Mouse (Mus musculus) MN1 (cell line): ENCODE results near the gene Pxdc1.

ENCODE experiments used
- DNase-seq: peaks from one replicate; pipeline ENCODE4 v3.0.0-alpha.2; 2016; ENCODE audit warnings: low spot score

The Pxdc1 gene

GRCm38 (mm10) chr13:34653391-34653790 lies at the start of gene Pxdc1:
Gene Pxdc1, minus strand, starts transcription at chr13:34653486.
- DNase-seq = peak; percentile 41

DNA sequence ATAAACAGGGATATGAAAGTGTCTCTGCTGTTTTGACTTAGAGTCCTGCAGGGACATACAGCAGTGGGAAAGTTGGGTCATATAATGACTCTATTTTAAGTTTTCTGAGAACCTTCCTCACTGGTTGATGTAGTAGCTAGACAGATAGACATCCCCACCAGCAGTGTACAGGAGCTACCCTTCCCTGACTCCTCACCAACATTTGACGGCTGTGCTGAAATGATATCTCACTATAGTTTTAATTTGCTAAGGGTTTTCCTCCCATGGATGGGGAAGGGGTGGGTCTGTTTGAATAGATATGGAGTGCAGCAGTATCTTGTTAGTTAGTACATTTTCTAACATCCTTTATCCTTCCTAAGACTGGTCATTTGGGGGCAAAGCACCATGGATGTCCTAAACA lies 47.3 kb upstream of the Pxdc1 start:
- no peak for DNase-seq

DNA sequence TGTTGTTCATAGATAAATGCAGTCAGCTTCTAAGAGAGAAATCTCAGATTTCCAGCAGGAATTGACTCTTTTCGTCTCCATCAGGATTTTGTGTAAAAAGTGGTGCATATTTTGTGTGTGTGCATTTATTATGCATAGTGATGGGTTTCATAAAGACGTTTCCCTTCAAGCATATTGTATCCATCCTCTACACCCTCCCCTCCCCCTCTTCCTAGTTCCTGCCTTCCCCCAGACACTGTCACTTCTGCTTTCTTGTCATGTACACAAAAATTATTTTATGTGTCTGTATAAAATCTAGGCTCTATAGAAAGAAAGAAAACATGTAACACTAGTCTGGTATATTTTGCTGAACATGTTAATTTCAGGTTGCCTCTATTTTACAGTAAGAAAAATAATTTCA lies 46.8 kb upstream of the Pxdc1 start:
- DNase-seq = no peak

GRCm38 (mm10) chr13:34696734-34697332 lies 43.5 kb upstream of the Pxdc1 start:
- no peak for DNase-seq

GRCm38 (mm10) chr13:34693111-34693510 lies 39.8 kb upstream of the Pxdc1 start:
- no peak for DNase-seq

GRCm38 (mm10) chr13:34691049-34691448 lies 37.8 kb upstream of the Pxdc1 start:
- no peak for DNase-seq

GRCm38 (mm10) chr13:34685008-34685765 lies 31.9 kb upstream of the Pxdc1 start:
- DNase-seq = no peak

- no peak for DNase-seq
Observed at GRCm38 (mm10) chr13:34683762-34684488, 30.6 kb upstream of the Pxdc1 start.

- DNase-seq = no peak
Observed at GRCm38 (mm10) chr13:34683270-34683669, 30.0 kb upstream of the Pxdc1 start.

DNA sequence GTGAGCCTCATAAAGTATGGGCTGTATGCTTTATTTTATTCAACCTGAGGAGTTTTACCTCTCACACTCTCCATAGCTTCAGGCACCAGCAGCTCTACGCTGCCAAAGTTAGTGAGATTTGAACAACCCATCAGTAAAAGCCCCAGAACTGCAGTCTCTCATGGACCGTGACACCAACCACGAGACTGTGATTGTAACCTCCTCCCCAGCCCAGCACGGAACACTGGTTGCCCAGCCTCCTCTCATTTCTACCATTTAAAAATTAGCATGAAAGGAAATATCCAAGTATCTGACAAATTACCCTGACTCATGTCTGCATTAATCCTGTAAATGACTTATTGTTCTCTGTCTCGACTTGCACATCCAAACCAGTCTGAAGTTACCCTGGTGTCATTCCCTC lies 23.2 kb upstream of the Pxdc1 start:
- no peak for DNase-seq

- no peak for DNase-seq
Observed at GRCm38 (mm10) chr13:34675847-34676383, 22.6 kb upstream of the Pxdc1 start.

DNA sequence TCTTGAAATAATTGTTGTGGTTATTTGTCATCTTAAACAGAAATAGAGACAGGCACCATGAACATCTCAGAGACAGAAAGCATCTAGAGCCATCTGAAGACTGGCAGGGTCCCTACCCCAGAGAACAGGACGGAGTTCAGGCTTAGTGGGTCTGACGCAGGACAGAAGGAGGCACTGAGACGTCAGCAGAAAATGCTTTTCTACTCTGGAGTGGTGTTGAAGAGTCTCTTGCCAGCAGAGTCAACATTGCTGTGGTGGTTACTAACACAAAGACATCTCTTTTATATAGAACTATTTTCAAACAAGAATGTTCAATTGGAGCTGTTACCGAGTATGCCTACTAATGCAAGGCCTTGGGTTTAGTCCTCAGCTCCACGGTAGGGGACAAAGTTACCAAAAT lies 20.1 kb upstream of the Pxdc1 start:
- no peak for DNase-seq

GRCm38 (mm10) chr13:34669919-34670865 lies 16.9 kb upstream of the Pxdc1 start:
- DNase-seq = no peak

GRCm38 (mm10) chr13:34667197-34667596 lies 13.9 kb upstream of the Pxdc1 start:
- DNase-seq = no peak

GRCm38 (mm10) chr13:34665074-34665473 lies 11.8 kb upstream of the Pxdc1 start:
- no peak for DNase-seq

DNA sequence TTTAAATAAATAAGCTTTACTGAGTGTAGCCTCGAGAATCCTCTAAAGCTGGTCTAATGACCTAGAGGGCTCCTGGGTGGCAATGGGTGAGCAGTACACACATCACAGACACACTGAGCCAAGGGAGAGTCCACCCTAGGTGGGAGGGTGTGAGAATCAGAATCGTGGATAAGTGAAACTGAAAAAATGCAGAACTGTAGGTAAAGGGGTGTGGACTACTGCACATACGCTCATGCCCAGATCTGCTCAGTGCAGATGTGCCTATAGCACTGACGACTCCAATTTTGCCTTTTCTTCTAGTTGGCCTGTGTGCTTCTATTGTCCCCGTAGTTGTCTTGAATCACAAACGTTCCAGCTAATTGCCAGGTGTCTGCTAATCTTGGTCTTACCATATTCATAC lies 10.5 kb upstream of the Pxdc1 start:
- DNase-seq = no peak

GRCm38 (mm10) chr13:34659507-34659906 lies 6.2 kb upstream of the Pxdc1 start:
- DNase-seq = no peak

GRCm38 (mm10) chr13:34656351-34656750 lies 3.1 kb upstream of the Pxdc1 start:
- DNase-seq = no peak

GRCm38 (mm10) chr13:34652353-34653241 lies 689 bp downstream of the Pxdc1 start:
- peak; percentile 32 for DNase-seq

DNA sequence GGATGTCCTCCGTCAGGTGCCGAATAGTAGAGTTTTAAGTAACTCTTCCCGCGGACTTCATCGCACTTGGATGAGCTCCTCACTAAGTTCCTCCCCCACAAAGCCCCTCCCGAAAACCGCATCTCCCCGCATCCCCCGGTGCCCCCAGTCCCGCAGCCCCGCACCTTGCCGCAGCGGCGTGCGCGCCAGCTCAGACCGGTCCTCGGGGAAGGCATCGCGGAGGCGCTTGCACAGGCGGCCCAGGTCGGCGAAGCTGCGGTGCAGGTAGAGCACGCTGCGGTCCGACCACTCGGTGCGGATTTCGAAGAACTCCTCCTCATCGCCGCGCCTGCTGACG lies 1.3 kb downstream of the Pxdc1 start:
- no peak for DNase-seq

GRCm38 (mm10) chr13:34651474-34651991 lies 1.8 kb downstream of the Pxdc1 start:
- DNase-seq = no peak
